Mouse (Mus musculus) lung, adult 2 months (tissue): ENCODE data around the gene R3hdm2.

ENCODE experiments used
- CTCF ChIP-seq: fragments of 200-500 bp; IDR thresholded peaks from 2 replicates; pipeline ENCODE4 v1.5.1; 2011; ENCODE audit warnings: mild to moderate bottlenecking, low read length, control low read depth; ENCODE audit not compliant: insufficient read depth
- POLR2A ChIP-seq: fragments of 200-500 bp; IDR thresholded peaks from 2 replicates; pipeline ENCODE4 v1.6.1; 2011; ENCODE audit warnings: low read depth, mild to moderate bottlenecking, control low read depth, low read length, borderline replicate concordance; ENCODE audit errors: extremely low read depth

DNA sequence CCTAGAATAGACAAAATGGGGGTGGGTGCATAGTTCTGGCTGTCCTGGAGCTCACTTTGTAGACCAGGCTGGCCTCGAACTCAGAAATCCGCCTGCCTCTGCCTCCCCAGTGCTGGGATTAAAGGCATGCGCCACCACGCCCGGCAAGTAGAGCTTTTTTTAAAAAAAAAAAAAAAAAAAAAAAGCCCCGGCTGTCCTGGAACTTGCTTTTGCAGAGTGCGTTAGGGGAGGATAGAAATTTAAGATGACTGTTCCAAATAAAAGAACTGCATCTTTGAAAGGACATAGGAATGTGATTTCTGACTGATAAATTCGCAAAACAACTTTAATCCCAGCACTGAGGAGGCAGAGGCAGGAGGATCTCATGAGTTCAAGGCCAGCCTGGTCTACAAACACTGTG is 473 bp upstream of the R3hdm2 start:
- TF ChIP-seq POLR2A (no peak), CTCF (no peak)
